Mouse (Mus musculus) neural tube, embryonic 13.5 days (tissue): ENCODE measurements around the gene Ung. TPM values are rescaled to one million over a fixed set of nuclear protein-coding genes. Genes with fewer than 3 reads are reported as not detected.

Experiments used
- ATAC-seq: fragments of 200-750 bp; cut with Nextera tagmentation; 2 replicates; pipeline ENCODE4 v1.8.0; 2017; ENCODE audit warnings: low read depth, mild to moderate bottlenecking, moderate TSS enrichment, moderate library complexity
- H3K27ac ChIP-seq: fragments of 300-500 bp; sonication (generic); replicated peaks from 2 replicates; pipeline ENCODE4 v1.5.1; 2015; ENCODE audit warnings: moderate library complexity, mild to moderate bottlenecking, inconsistent platforms
- H3K27me3 ChIP-seq: fragments of 300-500 bp; sonication (generic); 2 replicates; pipeline ENCODE4 v1.6.1; 2015; ENCODE audit warnings: mild to moderate bottlenecking, inconsistent platforms
- H3K36me3 ChIP-seq: fragments of 300-500 bp; sonication (generic); 2 replicates; pipeline ENCODE4 v1.6.1; 2015; ENCODE audit warnings: mild to moderate bottlenecking, inconsistent platforms
- H3K4me1 ChIP-seq: fragments of 300-500 bp; sonication (generic); replicated peaks from 2 replicates; pipeline ENCODE4 v1.6.1; 2015; ENCODE audit warnings: inconsistent platforms
- H3K4me2 ChIP-seq: fragments of 300-500 bp; sonication (generic); 2 replicates; pipeline ENCODE4 v1.6.1; 2015; ENCODE audit warnings: inconsistent platforms, mild to moderate bottlenecking, moderate library complexity
- H3K4me3 ChIP-seq: fragments of 300-500 bp; sonication (generic); 2 replicates; pipeline ENCODE4 v1.5.1; 2015; ENCODE audit warnings: mild to moderate bottlenecking, inconsistent platforms
- H3K9ac ChIP-seq: fragments of 300-500 bp; sonication (generic); 2 replicates; pipeline ENCODE4 v1.6.1; 2015; ENCODE audit warnings: moderate library complexity, mild to moderate bottlenecking, inconsistent platforms
- H3K9me3 ChIP-seq: fragments of 300-500 bp; sonication (generic); 2 replicates; pipeline ENCODE4 v1.6.1; 2016; ENCODE audit warnings: inconsistent platforms
- WGBS: fragments of 180-500 bp; shearing (Covaris S2); methylation state at CpG from one replicate; pipeline ENCODE4 v1.1.7; 2015; 5-methylcytosine and 5-hydroxymethylcytosine counted together
- polyA plus RNA-seq: library from polyadenylated mRNA; unstranded; fragments of >200 nt; fragmentation: Nextera tagmentation; extraction: Ambion mirVana; gene quantifications from 2 replicates; pipeline ENCODE4 v1.2.1, GENCODE M21; 2015

The Ung gene
- polyA plus RNA-seq, 1 experiment from 2014 or later, result 9.0 TPM

GRCm38 (mm10) chr5:114157236-114157635 lies 27.1 kb downstream of the Ung start:
- H3K4me1 ChIP-seq, result no peaks in the 10 kb centered on the region
- WGBS, result 44% methylated on average over 7 of the region's 7 CpGs
- no peak overlapping the region for H3K9ac ChIP-seq
- H3K9me3 ChIP-seq, result no peaks in the 10 kb centered on the region
- H3K4me2 ChIP-seq, result no peak overlapping the region
- H3K27me3 ChIP-seq, result no peaks in the 10 kb centered on the region
- H3K27ac ChIP-seq, result no peak overlapping the region
- no peaks in the 10 kb centered on the region for H3K36me3 ChIP-seq
- no peak overlapping the region for H3K4me3 ChIP-seq
- no peak for ATAC-seq

- WGBS, result 85% methylated on average over 6 of the region's 6 CpGs
- ATAC-seq, result no peak
- Histone ChIP-seq H3K27ac (no peak overlapping the region), H3K4me3 (no peak overlapping the region), H3K9me3 (no peaks in the 10 kb centered on the region), H3K4me2 (no peak overlapping the region), H3K36me3 (no peaks in the 10 kb centered on the region), H3K27me3 (no peaks in the 10 kb centered on the region), H3K4me1 (no peaks in the 10 kb centered on the region; the same call in 1 of the 2 replicates), H3K9ac (no peak overlapping the region)
Measured at GRCm38 (mm10) chr5:114161424-114161823, 31.2 kb downstream of the Ung start.

- ATAC-seq, result no peak
Measured at GRCm38 (mm10) chr5:114162106-114162815, 32.1 kb downstream of the Ung start.

GRCm38 (mm10) chr5:114163117-114163696 lies 33.0 kb downstream of the Ung start:
- Histone ChIP-seq H3K36me3 (no peaks in the 10 kb centered on the region), H3K27ac (peak overlapping the region; percentile 38), H3K27me3 (no peaks in the 10 kb centered on the region), H3K9me3 (no peaks in the 10 kb centered on the region), H3K4me1 (no peaks in the 10 kb centered on the region; the same call in 1 of the 2 replicates), H3K9ac (no peak overlapping the region), H3K4me3 (no peak overlapping the region), H3K4me2 (no peak overlapping the region)
- ATAC-seq, result no peak
- 57% methylated on average over 6 of the region's 6 CpGs for whole genome bisulfite sequencing

More at GRCm38 (mm10) chr5:114162106-114162815, 32.1 kb downstream of the Ung start:
- Histone ChIP-seq H3K9ac (no peak overlapping the region), H3K4me1 (no peaks in the 10 kb centered on the region; the same call in 1 of the 2 replicates), H3K36me3 (no peaks in the 10 kb centered on the region), H3K4me2 (no peak overlapping the region), H3K27me3 (no peaks in the 10 kb centered on the region), H3K9me3 (no peaks in the 10 kb centered on the region), H3K27ac (no peak overlapping the region), H3K4me3 (no peak overlapping the region)
- 58% methylated on average over 12 of the region's 12 CpGs for WGBS

- no peak for ATAC-seq
- no peak overlapping the region for H3K9ac ChIP-seq
- WGBS, result 84% methylated on average over 7 of the region's 7 CpGs
- H3K4me2 ChIP-seq, result no peak overlapping the region
- H3K4me3 ChIP-seq, result no peak overlapping the region
- peaks cover under 1% of the 10 kb centered on the region; the same call in 1 of the 2 replicates for H3K4me1 ChIP-seq
- no peaks in the 10 kb centered on the region for H3K36me3 ChIP-seq
- peaks cover 9% of the 10 kb centered on the region for H3K27me3 ChIP-seq
- H3K9me3 ChIP-seq, result no peaks in the 10 kb centered on the region
- no peak overlapping the region for H3K27ac ChIP-seq
Measured at GRCm38 (mm10) chr5:114170345-114170744, 40.2 kb downstream of the Ung start.

GRCm38 (mm10) chr5:114172936-114173335 lies 42.8 kb downstream of the Ung start:
- ATAC-seq, result no peak
- 90% methylated on average over 3 of the region's 3 CpGs for WGBS
- Histone ChIP-seq H3K9ac (no peak overlapping the region), H3K36me3 (no peaks in the 10 kb centered on the region), H3K4me3 (no peak overlapping the region), H3K9me3 (no peaks in the 10 kb centered on the region), H3K4me1 (peaks cover 10% of the 10 kb centered on the region), H3K27me3 (peaks cover 22% of the 10 kb centered on the region), H3K4me2 (no peak overlapping the region), H3K27ac (no peak overlapping the region)

- H3K36me3 ChIP-seq, result no peaks in the 10 kb centered on the region
- peaks cover 22% of the 10 kb centered on the region for H3K27me3 ChIP-seq
- H3K4me1 ChIP-seq, result peaks cover 10% of the 10 kb centered on the region
- no peak overlapping the region for H3K27ac ChIP-seq
- 77% methylated on average over 7 of the region's 7 CpGs for WGBS
- H3K9me3 ChIP-seq, result no peaks in the 10 kb centered on the region
- ATAC-seq, result no peak
- H3K4me2 ChIP-seq, result no peak overlapping the region
- H3K4me3 ChIP-seq, result no peak overlapping the region
- H3K9ac ChIP-seq, result no peak overlapping the region
Measured at GRCm38 (mm10) chr5:114173458-114173857, 43.3 kb downstream of the Ung start.

- WGBS, result 32% methylated on average over 16 of the region's 16 CpGs
- no peak overlapping the region for H3K4me2 ChIP-seq
Measured at GRCm38 (mm10) chr5:114173877-114174581, 43.8 kb downstream of the Ung start.

GRCm38 (mm10) chr5:114174639-114175038 lies 44.5 kb downstream of the Ung start:
- H3K4me3 ChIP-seq, result no peak overlapping the region
- 0 out of 2 replicates have a peak overlapping the region, but pooled peaks have one; percentile 6 for H3K4me2 ChIP-seq
- H3K9me3 ChIP-seq, result no peaks in the 10 kb centered on the region
- no peaks in the 10 kb centered on the region for H3K36me3 ChIP-seq
- H3K27me3 ChIP-seq, result peaks cover 22% of the 10 kb centered on the region
- 17% methylated on average over 16 of the region's 16 CpGs for WGBS
- peaks cover 10% of the 10 kb centered on the region for H3K4me1 ChIP-seq
- H3K9ac ChIP-seq, result no peak overlapping the region
- H3K27ac ChIP-seq, result no peak overlapping the region
- ATAC-seq, result no peak

More at GRCm38 (mm10) chr5:114173877-114174581, 43.8 kb downstream of the Ung start:
- Histone ChIP-seq H3K9ac (no peak overlapping the region), H3K27ac (no peak overlapping the region), H3K4me3 (no peak overlapping the region), H3K27me3 (peaks cover 22% of the 10 kb centered on the region), H3K36me3 (no peaks in the 10 kb centered on the region), H3K9me3 (no peaks in the 10 kb centered on the region), H3K4me1 (peaks cover 10% of the 10 kb centered on the region)
- ATAC-seq, result no peak

GRCm38 (mm10) chr5:114175596-114176171 lies 45.5 kb downstream of the Ung start:
- H3K9ac ChIP-seq, result peak overlapping the region; percentile 52
- H3K9me3 ChIP-seq, result no peaks in the 10 kb centered on the region
- peak overlapping the region; percentile 39 for H3K4me3 ChIP-seq
- H3K36me3 ChIP-seq, result no peaks in the 10 kb centered on the region
- ATAC-seq, result peak; percentile 89
- under 1% methylated on average over 26 of the region's 26 CpGs for WGBS
- no peak overlapping the region for H3K27ac ChIP-seq
- peak overlapping the region; percentile 63 for H3K4me2 ChIP-seq
- peaks cover 22% of the 10 kb centered on the region for H3K27me3 ChIP-seq
- peaks cover 10% of the 10 kb centered on the region for H3K4me1 ChIP-seq

GRCm38 (mm10) chr5:114176548-114177400 lies 46.6 kb downstream of the Ung start:
- Histone ChIP-seq H3K9ac (no peak overlapping the region), H3K27ac (no peak overlapping the region), H3K36me3 (no peaks in the 10 kb centered on the region), H3K4me2 (peak overlapping the region; percentile 63), H3K4me1 (peaks cover 10% of the 10 kb centered on the region), H3K9me3 (no peaks in the 10 kb centered on the region), H3K4me3 (no peak overlapping the region), H3K27me3 (peaks cover 22% of the 10 kb centered on the region)
- no peak for ATAC-seq
- 41% methylated on average over 8 of the region's 8 CpGs for WGBS
